Mouse (Mus musculus) right cerebral cortex, postnatal 10 days (tissue): ENCODE measurements around the gene Ccser1.

Experiments used
- DNase-seq, 2 experiments: peaks; one replicate each; pipeline ENCODE4 v3.0.0; 2021; ENCODE audit warnings: low spot score in 2 of 2

The Ccser1 gene

GRCm38 (mm10) chr6:61687002-61687401, 506.9 kb downstream of the Ccser1 start:
- no peak for DNase-seq

GRCm38 (mm10) chr6:61703003-61703402, 522.9 kb downstream of the Ccser1 start:
- no peak for DNase-seq

GRCm38 (mm10) chr6:61721220-61721619, 541.1 kb downstream of the Ccser1 start:
- no peak for DNase-seq

- no peak for DNase-seq
These were observed 548.9 kb downstream of the Ccser1 start for GRCm38 (mm10) chr6:61729065-61729464.

- no peak for DNase-seq
These were observed 550.2 kb downstream of the Ccser1 start for GRCm38 (mm10) chr6:61730088-61730880.

- DNase-seq, result no peak
These were observed 566.2 kb downstream of the Ccser1 start for GRCm38 (mm10) chr6:61746346-61746745.

DNA sequence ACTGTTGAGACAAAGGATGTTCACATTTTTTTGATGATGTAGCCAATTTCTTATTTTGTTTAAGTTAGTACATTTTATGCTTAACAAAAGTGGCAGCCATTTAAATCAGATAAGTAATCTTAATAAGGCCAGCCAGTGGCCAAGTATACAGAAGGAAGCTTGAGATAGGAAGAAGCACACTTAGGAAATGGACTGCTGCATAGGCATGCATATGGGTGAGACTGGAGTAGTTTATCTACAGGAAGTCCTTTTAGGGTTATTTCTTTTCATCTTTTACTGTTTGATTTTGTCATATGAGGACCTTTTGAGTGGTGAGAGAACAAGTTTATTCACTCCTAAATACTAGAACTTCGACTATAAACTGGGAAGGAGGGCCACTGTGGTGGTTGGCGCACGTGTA, 582.0 kb downstream of the Ccser1 start:
- no peak for DNase-seq

- no peak for DNase-seq
These were observed 583.3 kb downstream of the Ccser1 start for GRCm38 (mm10) chr6:61763379-61763778.

DNA sequence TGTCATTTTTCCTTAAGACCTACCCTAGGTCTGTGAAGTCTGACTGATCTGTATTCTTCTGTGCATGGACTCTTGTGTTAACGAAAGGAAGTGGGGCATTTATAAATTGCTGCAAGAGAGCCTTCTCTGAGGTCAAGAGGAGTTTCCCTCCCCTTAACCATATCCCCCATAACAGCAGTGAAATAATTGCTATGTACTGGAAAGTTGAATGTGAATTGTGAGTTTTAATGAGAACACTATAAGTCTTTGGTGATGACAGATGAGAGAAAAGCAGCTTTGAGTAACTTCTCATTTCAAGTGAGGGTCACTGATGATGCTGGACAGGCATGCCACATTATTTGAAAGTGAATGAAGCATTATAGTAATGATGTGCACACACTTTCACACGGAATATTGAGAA, 585.7 kb downstream of the Ccser1 start:
- DNase-seq, result no peak

DNA sequence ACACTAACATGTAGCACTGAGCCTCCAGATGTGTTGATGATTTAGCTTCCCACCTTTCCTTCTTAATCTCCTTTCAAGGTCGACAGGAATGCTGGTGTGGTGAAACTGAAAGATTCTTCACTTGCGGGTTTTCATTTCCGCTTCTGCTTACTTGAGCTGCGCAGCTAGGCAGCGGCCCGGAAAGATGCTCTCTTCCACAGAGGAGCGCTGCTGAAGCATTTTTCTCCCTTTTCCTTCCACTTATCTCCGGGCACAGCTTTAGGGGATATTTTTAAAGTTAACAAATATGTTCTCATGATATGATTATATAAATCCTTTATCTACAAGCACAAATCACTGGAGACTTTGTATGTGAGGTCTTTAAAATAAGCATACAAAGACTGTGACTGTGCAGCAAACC, 587.0 kb downstream of the Ccser1 start:
- peak; percentile 34 for DNase-seq

DNA sequence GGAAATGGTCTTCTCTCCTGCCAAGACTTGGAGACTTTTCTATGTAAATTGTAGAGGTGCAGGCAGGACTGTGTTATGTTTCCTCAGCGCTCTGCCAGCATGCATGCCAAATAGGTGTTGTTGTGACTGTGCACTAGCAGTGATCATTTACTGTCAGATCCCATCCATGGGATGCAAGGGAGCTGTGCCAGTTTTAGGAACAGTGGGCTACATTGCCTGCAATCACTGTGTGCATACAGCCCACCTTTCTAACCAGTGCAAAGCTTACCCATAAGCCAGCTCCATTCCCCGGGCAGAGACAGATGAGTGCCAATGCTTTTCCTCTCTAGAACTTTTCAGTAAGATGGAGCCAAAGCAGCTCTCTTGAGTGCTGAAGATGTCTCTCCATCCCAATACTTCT, 606.6 kb downstream of the Ccser1 start:
- DNase-seq, result no peak

- DNase-seq, result no peak
These were observed 620.8 kb downstream of the Ccser1 start for GRCm38 (mm10) chr6:61800889-61801288.

- no peak for DNase-seq
These were observed 625.4 kb downstream of the Ccser1 start for GRCm38 (mm10) chr6:61805481-61805880.

- no peak for DNase-seq
These were observed 637.6 kb downstream of the Ccser1 start for GRCm38 (mm10) chr6:61817716-61818115.

- DNase-seq, result no peak
These were observed 696.2 kb downstream of the Ccser1 start for GRCm38 (mm10) chr6:61876302-61876701.

DNA sequence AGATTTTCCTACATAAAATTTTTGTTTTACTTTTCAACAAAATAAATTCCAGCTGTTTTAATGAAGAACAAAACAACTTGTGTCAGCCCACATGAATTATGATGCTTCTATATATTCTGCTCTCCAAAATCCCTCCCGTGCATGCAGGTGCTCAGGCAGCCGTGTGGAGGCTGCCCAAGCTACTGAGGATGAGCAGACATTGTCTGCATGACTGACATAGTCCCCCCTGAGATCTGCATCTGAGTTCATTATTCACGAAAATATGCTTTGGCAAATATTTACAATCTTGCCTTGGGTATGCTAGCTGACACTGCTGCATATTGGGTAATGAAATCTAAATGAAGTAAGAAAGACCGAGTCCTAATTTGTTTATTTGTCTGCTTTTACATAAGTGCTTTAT, 718.1 kb downstream of the Ccser1 start:
- DNase-seq, result no peak

- peak in 1 of 2 experiments; percentile 23 for DNase-seq
These were observed 722.6 kb downstream of the Ccser1 start for GRCm38 (mm10) chr6:61902715-61903114.

- no peak for DNase-seq
These were observed 732.8 kb downstream of the Ccser1 start for GRCm38 (mm10) chr6:61912896-61913295.

DNA sequence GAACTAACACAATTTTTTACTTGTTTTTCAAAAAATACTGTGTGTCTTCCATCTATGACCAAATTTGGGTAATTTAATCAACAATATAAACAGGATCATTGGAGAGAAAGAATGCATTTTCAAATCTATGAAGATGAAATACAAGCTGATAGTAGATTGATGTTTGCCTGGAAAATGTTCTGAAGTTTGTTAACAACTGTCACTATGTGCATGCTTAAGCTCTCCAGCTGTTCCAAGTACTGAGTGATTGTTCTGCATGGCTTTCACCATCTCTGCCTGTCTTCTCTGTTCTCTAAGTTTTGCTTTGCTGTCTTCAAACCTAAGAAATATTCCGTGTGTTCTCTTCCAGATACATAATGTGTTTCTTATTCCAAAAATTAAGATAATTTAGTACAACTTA, 751.5 kb downstream of the Ccser1 start:
- DNase-seq, result no peak

- no peak for DNase-seq
These were observed 756.5 kb downstream of the Ccser1 start for GRCm38 (mm10) chr6:61936656-61937055.

GRCm38 (mm10) chr6:61939236-61939635, 759.1 kb downstream of the Ccser1 start:
- DNase-seq, result no peak

DNA sequence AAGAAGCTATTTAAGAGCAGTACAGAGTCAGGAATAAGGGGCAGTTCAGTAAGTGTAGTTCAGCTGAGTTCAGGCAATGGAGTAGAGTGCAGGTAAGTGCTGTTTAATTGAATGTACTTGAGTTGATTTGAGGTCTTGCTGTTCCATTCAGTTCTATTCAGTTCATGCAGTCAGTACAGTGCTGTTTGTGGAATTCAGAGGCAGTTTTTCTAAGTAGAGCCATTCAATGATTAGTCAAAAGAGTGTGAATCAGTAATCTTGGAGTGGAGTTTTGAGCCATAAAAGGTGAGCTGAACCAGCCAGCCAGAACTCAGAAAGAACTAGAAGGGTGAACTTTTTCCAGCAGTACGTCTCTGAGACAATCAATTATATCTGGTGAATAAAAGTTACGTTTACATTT, 773.6 kb downstream of the Ccser1 start:
- no peak for DNase-seq

DNA sequence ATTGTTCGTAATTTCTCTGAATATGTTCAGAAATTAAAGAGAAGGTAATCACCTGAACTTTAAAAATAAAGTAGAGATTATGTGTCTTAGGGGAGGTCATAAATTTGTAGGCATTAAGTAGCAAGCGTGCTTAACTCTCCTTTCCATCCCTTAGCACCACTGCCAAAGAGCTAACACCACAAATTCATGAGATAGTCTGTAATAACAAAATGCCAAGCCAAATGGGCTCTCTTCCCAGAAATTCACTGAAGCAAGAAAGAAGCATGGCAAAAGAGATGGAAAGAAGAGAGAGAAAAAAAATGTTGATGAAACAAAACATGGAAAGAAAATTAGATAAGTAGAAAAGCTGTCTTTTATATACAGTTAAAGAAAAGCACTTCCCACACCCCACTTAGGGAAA, 796.8 kb downstream of the Ccser1 start:
- DNase-seq, result peak; percentile 25 to 32

DNA sequence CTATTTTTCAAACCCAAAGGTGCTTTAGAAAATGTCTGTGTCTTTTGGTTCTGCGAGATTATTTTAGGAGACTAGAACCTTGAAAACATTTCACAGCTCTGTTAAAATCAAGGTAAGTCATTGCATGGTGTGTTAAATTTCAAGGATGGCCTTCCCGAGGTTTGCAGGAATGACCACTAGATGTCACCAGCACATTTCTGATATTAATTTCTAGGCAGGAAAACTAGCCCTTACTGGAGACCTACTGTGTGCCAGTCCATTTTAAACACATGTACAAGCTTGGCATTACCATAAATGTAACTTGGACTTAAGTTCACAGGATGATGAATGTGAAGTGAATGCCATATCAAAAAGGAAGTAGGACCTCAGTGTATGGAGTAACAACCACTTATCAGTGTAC, 798.3 kb downstream of the Ccser1 start:
- DNase-seq, result no peak
